Mouse (Mus musculus): Measurements from ENCODE around the gene Qdpr. TPM values are rescaled to one million over a fixed set of nuclear protein-coding genes. Genes with fewer than 3 reads are reported as not detected.

Gene Qdpr
- total RNA-seq (2021): 100 to 1,000 TPM; 118 to 124 TPM
- long read RNA-seq, experiment 1, transcript Qdpr-201 (7 exons, 1,380 nt): major isoform, 111 of 121 reads
- long read RNA-seq, experiment 1, partial matches to known transcripts: 2 of 121 reads
- long read RNA-seq, experiment 1, other reads (novel, unspliced or antisense): 7 of 121 reads
- long read RNA-seq, experiment 2, transcript Qdpr-201 (7 exons, 1,380 nt): major isoform, 112 of 122 reads
- long read RNA-seq, experiment 2, partial matches to known transcripts: 4 of 122 reads
- long read RNA-seq, experiment 2, other reads (novel, unspliced or antisense): 6 of 122 reads

GRCm38 (mm10) chr5:45449831-45450716 lies at the start of gene Qdpr:
Qdpr (minus strand) TSS chr5:45450236.
- peak; percentile 86 to 96 for DNase-seq (ENCODE audit: low spot score in 2 of 2)

- no peak for DNase-seq (ENCODE audit: low spot score in 2 of 2)
These were observed 47.5 kb upstream of the Qdpr start for GRCm38 (mm10) chr5:45497564-45497963.

- DNase-seq (ENCODE audit: low spot score in 2 of 2): no peak
These were observed 47.0 kb upstream of the Qdpr start for GRCm38 (mm10) chr5:45496930-45497550.

- DNase-seq (ENCODE audit: low spot score in 2 of 2): no peak
These were observed 46.4 kb upstream of the Qdpr start for GRCm38 (mm10) chr5:45496479-45496878.

- DNase-seq (ENCODE audit: low spot score in 2 of 2): no peak
These were observed 46.0 kb upstream of the Qdpr start for GRCm38 (mm10) chr5:45496042-45496441.

GRCm38 (mm10) chr5:45495429-45495975 lies 45.5 kb upstream of the Qdpr start:
- DNase-seq (ENCODE audit: low spot score in 2 of 2): no peak

- DNase-seq (ENCODE audit: low spot score in 2 of 2): no peak
These were observed 44.2 kb upstream of the Qdpr start for GRCm38 (mm10) chr5:45494093-45494755.

GRCm38 (mm10) chr5:45493191-45494092 lies 43.4 kb upstream of the Qdpr start, which contains the start of gene Lap3:
Lap3 (plus strand) TSS chr5:45493374.
- DNase-seq (ENCODE audit: low spot score in 2 of 2): peak; percentile 99 to 100

GRCm38 (mm10) chr5:45491776-45492175 lies 41.7 kb upstream of the Qdpr start:
- DNase-seq (ENCODE audit: low spot score in 2 of 2): no peak

GRCm38 (mm10) chr5:45483654-45484053 lies 33.6 kb upstream of the Qdpr start:
- no peak for DNase-seq (ENCODE audit: low spot score in 2 of 2)

GRCm38 (mm10) chr5:45482607-45483006 lies 32.6 kb upstream of the Qdpr start:
- no peak for DNase-seq (ENCODE audit: low spot score in 2 of 2)

- DNase-seq (ENCODE audit: low spot score in 2 of 2): no peak
These were observed 31.1 kb upstream of the Qdpr start for GRCm38 (mm10) chr5:45481125-45481524.

- DNase-seq (ENCODE audit: low spot score in 2 of 2): no peak
These were observed 30.0 kb upstream of the Qdpr start for GRCm38 (mm10) chr5:45480066-45480465.

GRCm38 (mm10) chr5:45477601-45478000 lies 27.6 kb upstream of the Qdpr start:
- no peak for DNase-seq (ENCODE audit: low spot score in 2 of 2)

- DNase-seq (ENCODE audit: low spot score in 2 of 2): no peak
These were observed 26.3 kb upstream of the Qdpr start for GRCm38 (mm10) chr5:45476288-45476687.

GRCm38 (mm10) chr5:45475771-45476170 lies 25.7 kb upstream of the Qdpr start:
- DNase-seq (ENCODE audit: low spot score in 2 of 2): no peak

- DNase-seq (ENCODE audit: low spot score in 2 of 2): no peak
These were observed 24.7 kb upstream of the Qdpr start for GRCm38 (mm10) chr5:45474758-45475157.

GRCm38 (mm10) chr5:45474215-45474614 lies 24.2 kb upstream of the Qdpr start:
- DNase-seq (ENCODE audit: low spot score in 2 of 2): no peak

- DNase-seq (ENCODE audit: low spot score in 2 of 2): no peak
These were observed 23.5 kb upstream of the Qdpr start for GRCm38 (mm10) chr5:45473521-45473920.

Measured in gastrocnemius, postnatal 4 days (tissue).